Mouse (Mus musculus): ENCODE measurements around the gene Espn. TPM values are rescaled to one million over a fixed set of nuclear protein-coding genes. Genes with fewer than 3 reads are reported as not detected.
A peak's percentile ranks its signal among the peaks of the same experiment; 100 is the strongest.

Espn gene
- total RNA-seq, 2 experiments from 2014 or later = 0.32 to 0.41 TPM

DNA sequence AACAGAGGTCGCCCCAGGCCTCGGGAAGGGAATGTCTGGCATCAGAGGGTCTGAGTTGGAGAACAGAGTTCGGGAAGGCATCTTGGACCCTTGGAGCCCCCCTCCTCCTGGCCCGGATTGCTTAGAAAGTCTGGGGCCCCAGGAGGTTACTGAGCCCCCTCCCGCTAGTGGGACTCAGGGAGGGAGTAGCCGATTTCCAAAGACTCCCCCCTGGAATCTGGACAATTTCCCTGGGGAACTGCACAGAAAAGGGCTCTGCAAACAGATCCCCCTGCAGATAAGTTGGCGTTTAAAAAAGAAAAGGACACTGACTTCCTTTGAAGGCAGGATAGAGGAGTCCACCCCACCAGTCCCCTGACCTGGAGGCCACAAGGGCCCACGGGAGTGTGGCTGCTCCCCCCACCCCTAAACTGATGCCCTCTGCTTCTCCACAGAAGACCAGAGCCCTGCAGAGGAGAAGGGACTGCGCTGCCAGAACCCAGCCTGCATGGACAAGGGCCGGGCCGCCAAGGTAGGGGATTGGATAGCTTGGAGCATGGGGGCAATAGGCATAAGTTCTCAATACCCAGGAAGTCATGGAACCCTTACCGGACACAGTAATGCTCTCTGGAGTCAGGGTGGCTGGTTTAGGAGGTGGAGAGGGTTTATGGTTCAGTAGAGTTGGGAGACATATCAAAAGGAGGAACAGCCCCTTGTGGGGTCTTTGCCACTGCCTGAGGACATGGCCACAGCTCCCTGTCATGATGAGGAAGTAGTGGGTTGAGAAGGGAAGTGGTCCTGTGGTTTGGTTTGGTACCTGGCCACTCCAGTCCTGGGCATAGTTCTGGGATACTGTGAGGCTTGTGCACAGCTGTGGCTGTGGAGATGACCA lies 64.7 kb downstream of the Espn start:
- intact Hi-C loops (cut with DNase I) = no loop called here
- no peak for DNase-seq (ENCODE audit: extremely low spot score in 1 of 2, low spot score in 2 of 2)

DNA sequence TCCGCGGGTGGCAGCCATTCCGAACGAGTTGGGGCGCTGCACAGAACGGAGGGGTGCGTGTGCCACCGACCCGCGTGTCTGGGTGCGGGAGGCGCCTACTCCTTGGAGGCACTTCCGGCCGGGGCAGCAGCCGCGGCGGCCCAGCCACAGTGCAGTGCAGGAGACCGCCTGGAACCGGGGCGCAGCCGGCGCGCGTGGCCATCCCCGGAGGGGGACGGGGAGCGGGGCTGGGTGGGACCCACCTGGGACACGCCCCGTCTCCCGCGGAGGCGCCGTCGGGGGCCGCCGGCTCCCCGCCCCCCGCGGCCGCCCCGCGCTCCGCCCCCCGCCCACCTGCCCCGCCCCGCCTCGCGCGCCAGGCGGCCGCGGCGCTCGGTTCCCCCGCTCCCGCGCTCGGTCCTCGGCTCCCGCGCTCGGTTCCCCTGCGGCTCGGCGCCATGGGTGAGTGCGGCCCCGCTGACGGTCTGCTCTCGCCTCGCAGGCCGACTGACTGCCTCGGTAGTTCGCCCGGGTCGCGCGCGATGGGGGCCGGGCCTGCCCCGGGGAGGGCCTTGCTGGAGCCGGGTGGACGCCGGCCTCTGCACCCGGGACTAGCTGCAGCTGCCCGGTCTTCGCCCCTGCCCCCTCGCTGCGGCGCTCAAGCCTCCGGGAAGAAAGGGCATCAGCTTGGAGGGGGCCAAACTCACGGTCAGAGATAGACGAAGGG lies 65.5 kb downstream of the Espn start:
- intact Hi-C loops (cut with DNase I) = no loop called here
- peak in 1 of 2 experiments; percentile 81 for DNase-seq (ENCODE audit: extremely low spot score in 1 of 2, low spot score in 2 of 2)

DNA sequence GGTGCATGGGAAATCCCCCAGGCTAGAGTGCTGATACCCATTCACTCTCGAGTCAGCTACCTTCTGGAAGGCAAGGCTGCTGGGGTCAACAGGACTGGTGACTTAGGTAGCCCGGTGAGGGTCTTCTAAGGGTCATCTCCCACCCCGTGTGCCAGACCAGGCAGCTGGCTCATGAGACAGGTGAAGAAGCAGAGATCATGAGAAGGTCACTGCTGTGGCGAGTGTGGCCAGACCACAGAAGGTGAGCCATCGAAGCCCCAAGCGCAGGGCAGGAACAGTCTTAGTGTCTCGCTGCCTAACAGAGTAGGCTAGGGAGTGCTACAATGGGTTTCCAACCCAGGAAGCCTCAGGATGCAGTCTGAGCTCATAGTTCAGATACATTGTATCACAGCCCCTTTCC lies 67.6 kb downstream of the Espn start:
- no peak for DNase-seq (ENCODE audit: extremely low spot score in 1 of 2, low spot score in 2 of 2)
- intact Hi-C loops (cut with DNase I) = no loop called here

DNA sequence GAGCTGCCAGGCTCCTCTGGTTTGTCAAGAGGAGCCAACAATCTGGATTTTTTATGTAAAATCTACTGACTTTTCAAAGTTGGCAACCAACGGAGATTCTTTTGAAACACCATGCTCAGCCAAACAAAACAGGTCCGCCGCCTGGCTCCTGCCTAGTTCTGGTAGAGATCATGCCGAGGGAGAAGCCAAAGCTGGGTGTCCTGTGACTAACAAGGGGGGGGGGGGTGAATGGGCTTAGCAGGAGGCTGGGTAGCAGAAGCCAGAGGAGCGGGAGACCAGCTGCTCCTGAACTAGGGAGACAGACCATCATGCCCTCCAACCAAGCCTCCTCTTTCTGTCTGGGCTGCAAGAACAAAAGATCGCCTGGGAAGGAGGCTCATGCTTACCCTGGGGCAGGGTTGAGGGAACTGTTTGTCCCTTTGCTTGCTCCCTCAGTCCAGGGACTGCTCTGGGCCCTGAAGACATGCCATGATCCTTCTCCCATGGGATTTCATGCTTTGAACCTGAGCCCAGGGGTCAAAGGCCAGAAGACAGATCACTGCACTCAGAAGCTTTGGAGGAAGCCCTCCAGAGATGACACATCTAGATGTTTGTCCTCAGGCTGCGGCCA lies 68.5 kb downstream of the Espn start:
- DNase-seq (ENCODE audit: extremely low spot score in 1 of 2, low spot score in 2 of 2) = peak in 1 of 2 experiments; percentile 38
- intact Hi-C loops (cut with DNase I) = no loop called here

DNA sequence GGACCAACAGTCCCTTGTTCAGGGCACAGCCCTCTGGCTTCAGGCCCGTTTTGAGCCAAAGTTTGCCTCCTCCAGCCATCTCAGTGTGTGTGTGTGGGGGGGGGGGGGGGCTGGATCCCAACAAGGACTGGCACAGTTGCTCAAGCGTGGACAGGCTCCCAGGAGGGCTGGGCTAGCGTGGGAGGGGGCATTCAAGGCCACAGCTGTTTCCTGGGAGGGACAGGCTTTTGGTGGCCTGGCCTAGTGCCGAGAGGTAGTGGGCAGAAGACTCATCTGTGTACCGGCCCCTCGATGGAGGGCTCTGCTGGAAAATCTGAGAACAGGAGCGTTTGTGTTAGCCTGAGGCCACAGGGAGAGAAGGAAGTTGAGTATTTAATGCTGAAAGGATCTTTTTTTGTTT lies 72.2 kb downstream of the Espn start:
- intact Hi-C loops (cut with DNase I) = no loop called here
- DNase-seq (ENCODE audit: extremely low spot score in 1 of 2, low spot score in 2 of 2) = peak in 1 of 2 experiments; percentile 67

- DNase-seq (ENCODE audit: extremely low spot score in 1 of 2, low spot score in 2 of 2) = no peak
- intact Hi-C loops (cut with DNase I) = no loop called here
Measured at GRCm38 (mm10) chr4:152079261-152079660, 72.9 kb downstream of the Espn start.

DNA sequence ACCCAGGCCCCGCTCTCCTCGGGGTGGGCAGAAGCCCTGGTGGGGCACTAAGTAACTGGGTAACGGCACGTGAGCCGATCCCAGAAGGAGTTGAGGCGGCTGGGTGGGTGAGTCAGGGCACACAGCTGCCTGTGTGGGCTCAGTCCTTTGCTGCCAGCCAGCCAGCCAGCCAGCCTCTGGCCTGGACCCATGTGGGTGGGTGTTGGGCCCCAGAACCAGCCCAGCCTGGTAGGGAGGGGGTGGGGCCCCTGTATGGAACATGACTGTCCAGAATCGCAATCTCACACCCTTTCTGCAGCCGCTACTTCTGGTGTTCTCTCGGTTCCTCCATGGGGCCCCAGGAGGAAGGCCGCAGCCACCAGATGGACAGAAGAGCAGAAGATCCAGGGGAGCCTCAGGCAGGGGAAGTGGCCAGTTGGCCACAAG lies 74.1 kb downstream of the Espn start:
- intact Hi-C loops (cut with DNase I) = no loop called here
- DNase-seq (ENCODE audit: extremely low spot score in 1 of 2, low spot score in 2 of 2) = peak in 1 of 2 experiments; percentile 72

GRCm38 (mm10) chr4:152077191-152077590 lies 75.0 kb downstream of the Espn start:
- intact Hi-C loops (cut with DNase I) = no loop called here
- DNase-seq (ENCODE audit: extremely low spot score in 1 of 2, low spot score in 2 of 2) = no peak

DNA sequence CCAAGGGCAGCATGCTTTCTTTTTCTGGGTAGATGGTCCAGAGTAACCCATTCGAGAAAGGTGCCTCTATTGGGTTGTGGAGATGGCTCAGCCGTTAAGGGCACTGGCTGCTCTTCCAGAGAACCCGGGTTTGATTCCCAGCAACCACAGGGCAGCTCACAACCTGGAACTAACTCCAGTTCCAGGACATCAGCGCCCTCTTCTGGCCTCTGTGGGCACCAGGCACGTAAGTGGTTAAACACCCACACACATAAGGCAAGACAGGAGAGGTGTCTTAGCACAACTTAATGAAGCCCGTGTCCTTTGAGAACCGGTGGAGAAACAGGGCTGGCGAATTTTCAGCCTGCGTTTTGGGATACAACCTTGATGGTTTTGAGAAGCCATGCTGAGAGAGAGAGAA lies 77.6 kb downstream of the Espn start:
- intact Hi-C loops (cut with DNase I) = no loop called here
- no peak for DNase-seq (ENCODE audit: extremely low spot score in 1 of 2, low spot score in 2 of 2)

GRCm38 (mm10) chr4:152073715-152074114 lies 78.5 kb downstream of the Espn start:
- intact Hi-C loops (cut with DNase I) = no loop called here
- DNase-seq (ENCODE audit: extremely low spot score in 1 of 2, low spot score in 2 of 2) = no peak

GRCm38 (mm10) chr4:152072655-152073054 lies 79.5 kb downstream of the Espn start:
- intact Hi-C loops (cut with DNase I) = no loop called here
- DNase-seq (ENCODE audit: extremely low spot score in 1 of 2, low spot score in 2 of 2) = no peak

DNA sequence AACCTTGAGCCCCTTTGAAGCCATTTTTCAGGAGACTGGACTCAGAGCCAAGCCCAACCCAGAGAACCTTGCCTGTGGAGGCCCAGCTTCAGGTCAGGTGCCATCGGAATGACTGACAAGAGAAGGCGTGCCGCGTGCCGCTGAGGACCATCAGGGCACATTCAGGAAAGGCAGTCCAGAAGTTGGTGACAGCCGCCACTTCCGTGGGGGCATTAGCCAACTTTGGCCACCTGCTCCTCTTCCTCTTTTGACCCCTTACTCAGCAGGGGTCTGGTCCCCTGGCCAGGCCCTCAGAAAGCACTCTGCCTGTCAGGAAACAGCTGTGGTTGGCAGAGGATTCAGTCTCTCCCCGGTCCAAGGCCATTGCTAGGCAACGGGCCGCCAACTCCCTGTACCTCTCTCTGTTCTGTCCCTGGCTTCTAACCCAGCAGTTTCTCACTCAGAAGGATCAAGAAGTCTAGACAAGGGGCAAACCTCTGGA lies 80.0 kb downstream of the Espn start, which contains the start of gene Plekhg5:
Plekhg5 (plus strand) TSS at position 378 of the 481 bp plus-strand sequence.
- intact Hi-C loops (cut with DNase I) = no loop called here
- peak in 1 of 2 experiments; percentile 77 for DNase-seq (ENCODE audit: extremely low spot score in 1 of 2, low spot score in 2 of 2)

DNA sequence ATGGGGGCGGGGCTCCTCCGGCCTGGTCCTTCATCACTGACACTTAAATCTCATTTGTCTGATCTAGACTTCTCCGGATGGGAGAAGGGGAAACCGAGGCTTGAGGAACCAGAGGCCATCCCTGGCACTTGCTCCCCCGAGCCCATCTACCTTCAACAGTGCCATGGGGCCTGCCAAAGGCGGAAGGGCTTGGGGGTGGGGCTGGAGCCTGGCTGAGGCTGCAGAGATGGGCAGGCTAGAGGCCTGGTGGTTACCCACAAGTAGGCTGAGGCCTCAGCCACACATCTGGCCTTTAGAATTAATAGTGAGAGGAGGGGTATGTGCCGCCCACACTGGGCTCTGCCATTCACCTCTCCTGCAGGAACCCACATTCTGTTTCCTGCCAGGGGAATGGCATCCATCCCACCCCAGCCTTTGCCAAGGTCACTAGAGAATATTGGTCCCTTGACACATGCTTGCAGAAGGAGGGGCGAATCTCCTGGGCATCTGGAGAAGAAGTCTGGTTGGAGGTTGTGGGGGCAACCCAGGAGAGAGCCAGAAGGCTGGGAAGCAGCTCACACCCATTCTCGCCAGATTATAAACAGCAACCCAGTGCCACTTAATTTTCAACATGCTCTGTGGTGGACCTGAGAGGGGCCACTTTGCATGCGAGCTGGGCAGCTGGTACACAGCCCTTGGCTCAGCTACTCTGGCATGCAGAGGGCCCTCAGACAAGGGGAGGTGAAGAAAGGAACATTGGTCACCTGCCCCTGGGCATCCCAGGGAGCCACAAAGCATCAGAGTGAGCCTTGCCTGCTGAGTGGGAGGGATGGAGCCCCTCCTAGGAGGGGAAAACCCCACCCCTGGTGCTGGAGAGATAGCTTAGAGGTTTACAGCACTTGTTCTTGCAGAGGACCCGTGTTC lies 81.4 kb downstream of the Espn start:
- DNase-seq (ENCODE audit: extremely low spot score in 1 of 2, low spot score in 2 of 2) = no peak
- intact Hi-C loops (cut with DNase I) = no loop called here

Other genes starting within 250 kb of the Espn start
- 10 to 100 TPM; 55.1 to 70.9 TPM for gene Dnajc11, start 218.7 kb downstream of the Espn start, total RNA-seq (2021)
- gene Thap3, start 163.4 kb downstream of the Espn start, total RNA-seq (2021) = 10 to 100 TPM; 18.8 to 21.2 TPM
- gene Phf13, start 156.1 kb downstream of the Espn start, total RNA-seq (2021) = 10 to 100 TPM; 14.5 to 16.9 TPM
- gene Klhl21, start 143.6 kb downstream of the Espn start, total RNA-seq (2021) = 10 to 100 TPM; 10.2 to 11.2 TPM
- 10 to 100 TPM; 11.9 to 14.7 TPM for gene Zbtb48, start 124.7 kb downstream of the Espn start, total RNA-seq (2021)
- gene Tas1r1, start 113.8 kb downstream of the Espn start, total RNA-seq (2021) = under 1 TPM; 0.43 to 0.54 TPM
- 10 to 100 TPM; 25.3 to 27.7 TPM for gene Nol9, start 113.0 kb downstream of the Espn start, total RNA-seq (2021)
- gene Plekhg5, start 79.9 kb downstream of the Espn start, total RNA-seq (2021) = 10 to 100 TPM; 43.3 to 46.9 TPM
- 1 to 10 TPM; 3.9 to 4.7 TPM for gene Tnfrsf25, start 36.4 kb downstream of the Espn start, total RNA-seq (2021)
- gene Hes2, start 6.5 kb upstream of the Espn start, total RNA-seq (2021) = not detected
- 100 to 1,000 TPM; 415 to 420 TPM for gene Acot7, start 25.8 kb upstream of the Espn start, total RNA-seq (2021)
- gene Gpr153, start 121.9 kb upstream of the Espn start, total RNA-seq (2021) = 10 to 100 TPM; 32.9 to 35.7 TPM
- not detected for gene Hes3, start 139.3 kb upstream of the Espn start, total RNA-seq (2021)
- gene Icmt, start 144.9 kb upstream of the Espn start, total RNA-seq (2021) = 10 to 100 TPM; 31.7 to 32.3 TPM
- 1 to 10 TPM; 1.1 to 4.5 TPM for gene Rnf207, start 166.6 kb upstream of the Espn start, total RNA-seq (2021)
- gene Rpl22, start 173.4 kb upstream of the Espn start, total RNA-seq (2021) = 100 to 1,000 TPM; 224 to 239 TPM
- gene Chd5, start 186.3 kb upstream of the Espn start, total RNA-seq (2021) = 100 to 1,000 TPM; 176 to 179 TPM

Measured in left cerebral cortex, postnatal 10 days (tissue).